Mouse (Mus musculus) frontal cortex, adult (tissue): ENCODE measurements at regions not wholly inside any gene's neighbourhood (a gene's known extent, or its start where the extent isn't known, plus 50 kb on each side); places are given as distances from the start of the nearest gene placed in this dataset.
A peak's percentile ranks its signal among the peaks of the same experiment; 100 is the strongest.

Source experiments
- ATAC-seq: cut with Nextera tagmentation; 2 replicates; pipeline ENCODE4 v1.9.2; 2017; ENCODE audit warnings: mild to moderate bottlenecking, moderate library complexity, mixed read lengths; ENCODE audit not compliant: low TSS enrichment

GRCm38 (mm10) chr1:95762244-95762643 lies 94.9 kb upstream of the St8sia4 start:
- ATAC-seq: peak; percentile 96

DNA sequence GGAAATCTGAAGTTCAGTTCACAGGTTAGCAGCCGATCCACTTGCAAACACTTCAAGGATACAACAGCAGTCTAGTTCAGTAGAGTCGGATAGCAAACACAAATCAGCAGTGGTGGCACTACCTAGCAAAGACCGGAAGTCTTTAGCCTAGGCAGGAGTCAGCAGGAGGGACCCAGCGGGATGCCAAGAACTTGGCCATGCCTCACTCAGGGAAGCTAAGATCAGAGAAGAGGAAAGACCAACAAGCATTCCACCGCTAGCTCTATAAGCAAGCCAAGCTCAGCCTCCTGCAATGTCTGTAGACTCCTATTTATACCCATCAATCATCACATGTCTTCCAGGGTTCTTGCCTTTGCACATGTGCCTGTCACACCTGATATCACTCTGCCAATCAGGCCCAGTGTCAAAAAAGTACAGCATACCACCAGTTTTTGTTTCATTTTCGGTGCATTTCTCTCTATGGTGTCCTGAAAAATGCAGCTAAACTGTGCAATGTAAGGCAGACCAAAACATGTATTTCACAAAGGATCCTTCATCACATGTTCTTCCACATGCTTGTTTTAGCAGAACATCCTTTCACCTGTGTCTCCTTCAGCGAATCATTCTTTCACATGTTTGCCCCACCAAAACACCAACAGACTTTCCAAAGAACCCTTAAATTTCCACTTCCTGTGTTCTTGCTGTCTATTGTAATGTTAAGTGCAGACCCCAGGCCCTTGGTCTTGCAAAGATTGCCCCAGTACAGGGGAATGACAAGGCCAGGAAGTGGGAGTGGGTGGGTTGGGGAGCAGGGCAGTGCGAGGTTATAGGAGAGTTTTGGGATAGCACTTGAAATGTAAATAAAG lies 86.9 kb upstream of the St8sia4 start:
- ATAC-seq: no peak

GRCm38 (mm10) chr1:95753517-95753916 lies 86.1 kb upstream of the St8sia4 start:
- no peak for ATAC-seq

- ATAC-seq: no peak
Observed at GRCm38 (mm10) chr1:95748940-95749339, 81.6 kb upstream of the St8sia4 start.

DNA sequence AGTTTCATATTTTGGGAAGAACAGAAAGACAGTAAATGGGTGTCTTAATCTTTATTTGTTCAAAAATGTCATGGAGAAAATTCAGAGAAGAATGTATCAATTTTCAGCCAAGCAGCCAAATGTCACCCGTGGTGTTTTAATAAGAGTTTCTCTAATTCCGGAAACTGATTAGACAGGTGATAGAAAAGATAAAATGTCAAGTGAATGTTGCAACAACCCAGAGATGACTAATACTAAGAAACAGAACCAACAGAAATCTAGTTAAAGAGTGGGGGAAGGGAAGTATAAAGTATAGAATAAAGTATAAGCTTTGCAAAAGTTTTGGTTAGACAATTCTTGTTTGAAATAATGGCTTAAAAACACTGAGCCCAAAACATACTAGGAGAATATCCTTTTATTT lies 79.9 kb upstream of the St8sia4 start:
- ATAC-seq: no peak

DNA sequence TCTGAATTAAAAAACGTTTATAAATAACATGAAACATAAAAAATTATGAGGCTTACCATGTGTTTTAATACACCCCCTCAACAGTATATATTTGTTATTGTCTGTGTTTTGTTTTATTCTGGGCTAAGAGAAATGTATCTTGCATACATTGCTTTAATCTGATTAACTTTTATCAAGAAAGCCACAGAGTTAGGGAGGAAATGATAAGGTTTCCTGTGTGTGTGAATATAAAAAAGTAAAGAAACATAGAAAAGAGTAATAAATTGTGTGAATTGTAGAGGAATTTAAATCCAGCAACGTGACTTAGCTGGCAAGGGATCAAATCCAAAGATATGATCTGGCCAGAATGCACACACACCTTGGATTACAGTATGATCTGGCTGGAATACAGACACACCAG lies 77.1 kb upstream of the St8sia4 start:
- no peak for ATAC-seq

GRCm38 (mm10) chr1:95743334-95743733 lies 76.0 kb upstream of the St8sia4 start:
- no peak for ATAC-seq

DNA sequence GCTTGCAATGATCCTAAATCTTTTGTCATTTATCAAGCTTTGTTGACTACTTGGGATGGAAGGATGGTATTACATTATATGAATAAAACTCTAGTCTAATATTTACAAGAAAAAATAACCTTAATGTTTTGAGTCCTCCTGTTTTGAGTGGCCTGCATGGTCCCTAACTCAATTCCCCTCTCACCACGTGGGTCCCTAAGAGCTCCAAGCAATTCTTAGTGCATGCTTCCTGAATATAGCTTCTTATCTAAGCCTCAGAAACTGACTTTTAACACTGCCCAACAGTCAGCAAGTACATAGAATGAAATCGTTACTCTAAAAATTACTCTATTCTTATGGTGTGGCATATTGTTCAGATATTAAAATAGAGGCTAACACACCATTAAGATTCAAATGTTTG lies 52.1 kb upstream of the St8sia4 start:
- ATAC-seq: no peak

DNA sequence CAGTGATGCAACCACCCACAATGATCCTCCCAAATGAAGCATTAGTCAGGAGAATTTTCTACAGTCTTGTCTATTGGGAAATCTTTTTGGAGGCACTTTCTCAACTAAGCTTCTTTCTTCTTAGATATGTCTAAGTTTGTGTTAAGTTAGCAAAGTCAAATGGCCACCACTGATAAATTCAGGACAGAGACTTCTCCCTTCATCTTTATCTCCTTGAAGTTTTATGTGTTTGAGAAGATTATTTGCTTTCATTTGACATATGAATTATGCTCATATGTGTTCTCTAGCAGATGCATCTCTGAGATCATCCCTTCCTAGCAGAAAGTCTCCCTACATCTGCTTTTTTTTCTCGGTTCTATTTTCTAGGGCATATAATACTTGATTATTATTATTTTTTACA lies 51.4 kb upstream of the St8sia4 start:
- no peak for ATAC-seq
